Mouse (Mus musculus) spleen, adult 2 months (tissue): ENCODE data around the gene Nphp4. TPM values are rescaled to one million over a fixed set of nuclear protein-coding genes. Genes with fewer than 3 reads are reported as not detected.

Source experiments
- DNase-seq, 2 experiments: peaks; one replicate each; pipeline versions ENCODE4 v3.0.0 to v3.0.0-alpha.2; 2012 to 2021; ENCODE audit warnings: low spot score in 2 of 2, low read depth in 1 of 2
- H3K27ac ChIP-seq: fragments of 200-500 bp; 2 replicates; pipeline ENCODE4 v1.5.1; 2012; ENCODE audit warnings: low read length, inconsistent platforms; ENCODE audit not compliant: insufficient read depth
- H3K27me3 ChIP-seq: fragments of 200-500 bp; 2 replicates; pipeline ENCODE4 v1.6.1; 2012; ENCODE audit warnings: mild to moderate bottlenecking, moderate library complexity, low read length, inconsistent platforms; ENCODE audit not compliant: control insufficient read depth, insufficient read depth
- H3K36me3 ChIP-seq: fragments of 200-500 bp; 2 replicates; pipeline ENCODE4 v1.6.1; 2012; ENCODE audit warnings: mild to moderate bottlenecking, low read length, inconsistent platforms; ENCODE audit not compliant: control insufficient read depth, insufficient read depth
- H3K4me1 ChIP-seq: fragments of 200-500 bp; 2 replicates; pipeline ENCODE4 v1.6.1; 2011; ENCODE audit warnings: inconsistent platforms; ENCODE audit not compliant: control insufficient read depth, insufficient read depth, insufficient read length
- H3K4me3 ChIP-seq: fragments of 200-500 bp; 2 replicates; pipeline ENCODE4 v1.5.1; 2011; ENCODE audit warnings: mild to moderate bottlenecking, inconsistent platforms; ENCODE audit not compliant: insufficient read depth, insufficient read length; ENCODE audit errors: extremely low read depth
- CTCF ChIP-seq: fragments of 200-500 bp; IDR thresholded peaks from 2 replicates; pipeline ENCODE4 v1.5.1; 2011; ENCODE audit warnings: mild to moderate bottlenecking, inconsistent platforms; ENCODE audit not compliant: insufficient read depth, insufficient read length, insufficient replicate concordance; ENCODE audit errors: extremely low read depth
- POLR2A ChIP-seq: fragments of 200-500 bp; IDR thresholded peaks from 2 replicates; pipeline ENCODE4 v1.6.1; 2011; ENCODE audit warnings: low read depth, low read length, inconsistent platforms
- WGBS: fragments of 180-500 bp; shearing (Covaris S2); methylation state at CpG from one replicate; pipeline ENCODE4 v1.1.7; 2018; 5-methylcytosine and 5-hydroxymethylcytosine counted together
- polyA plus RNA-seq: library from polyadenylated mRNA; depleted of rRNA; stranded (reverse); fragments of >200 nt; gene quantifications from 2 replicates; pipeline ENCODE4 v1.2.3, GENCODE M21; 2012; rRNA removed

Nphp4 gene
- polyA plus RNA-seq, result 1.2 and 2.1 TPM in 2 replicates

DNA sequence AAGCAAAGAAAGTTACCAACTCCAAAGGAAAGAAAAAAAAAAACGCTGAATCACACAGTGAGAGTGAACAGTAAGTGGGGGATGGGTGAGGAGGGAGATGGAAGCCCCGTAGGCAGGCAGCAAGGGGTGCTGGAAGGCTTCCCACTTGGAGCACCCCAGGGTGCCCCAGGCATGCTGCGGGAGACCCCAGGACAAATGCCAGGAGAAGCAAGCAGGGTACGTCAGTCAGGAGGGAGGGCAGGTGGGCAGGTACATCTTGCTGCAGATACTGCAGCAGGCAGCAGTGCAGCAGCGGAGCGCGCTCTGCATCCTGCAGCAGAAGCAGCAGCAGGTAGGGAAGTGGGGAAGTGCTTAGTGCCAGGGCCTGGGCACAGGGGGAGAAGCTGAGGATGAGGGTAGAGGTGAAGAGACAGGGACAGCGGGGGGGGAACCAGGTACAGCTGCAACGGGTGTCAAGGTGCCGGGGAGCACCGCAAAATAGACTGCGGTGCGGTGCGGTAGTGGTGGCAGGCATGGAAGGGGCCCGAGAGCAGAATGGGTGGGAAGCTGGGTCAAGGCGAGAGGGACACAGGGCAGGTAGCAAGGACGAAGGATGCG lies at the start of gene Nphp4:
Gene Nphp4, plus strand, starts transcription at position 280 of the 597 bp plus-strand sequence.
- WGBS, result 6% methylated on average over 18 of the region's 18 CpGs
- H3K27ac ChIP-seq, result peak within 1 kb of the TSS; percentile 90
- peaks cover 11% of the 10 kb centered on the region; the same call in 1 of the 2 replicates for H3K4me1 ChIP-seq
- TF ChIP-seq CTCF, result no peak
- TF ChIP-seq POLR2A, result no peak
- DNase-seq, result peak in 1 of 2 experiments; percentile 8
- no peaks in the 10 kb centered on the region for H3K27me3 ChIP-seq
- no peaks in the 10 kb centered on the region for H3K36me3 ChIP-seq
- peak within 1 kb of the TSS; percentile 91 for H3K4me3 ChIP-seq

DNA sequence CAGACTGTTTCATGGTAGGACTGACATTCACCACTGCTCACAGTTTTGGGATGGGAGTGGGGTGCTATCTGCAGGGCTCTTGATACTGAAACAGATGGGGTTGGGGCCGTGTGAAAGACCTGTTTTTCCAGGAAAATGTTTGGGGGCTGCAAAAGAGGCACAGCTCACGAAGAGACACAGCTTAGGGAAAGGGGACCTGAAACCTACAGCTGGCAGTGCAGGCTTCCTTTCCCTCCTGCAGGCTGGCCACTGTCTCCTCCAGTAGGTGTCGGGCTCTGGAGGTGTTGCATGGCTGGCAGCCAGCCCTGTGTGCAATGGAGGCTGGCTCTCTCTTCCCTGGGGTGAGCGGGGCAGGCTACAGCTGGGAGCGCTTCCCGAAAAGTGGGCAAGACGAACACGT lies 48.2 kb upstream of the Nphp4 start:
- TF ChIP-seq CTCF (peak; percentile 13; the same call in 1 of the 2 replicates), POLR2A (no peak)
- Histone ChIP-seq H3K4me3 (no peak overlapping the region), H3K36me3 (peaks cover 7% of the 10 kb centered on the region), H3K27me3 (no peaks in the 10 kb centered on the region), H3K27ac (no peak overlapping the region), H3K4me1 (no peaks in the 10 kb centered on the region; the same call in 1 of the 2 replicates)
- WGBS, result 61% methylated on average over 8 of the region's 8 CpGs
- DNase-seq, result peak in 1 of 2 experiments; percentile 17

DNA sequence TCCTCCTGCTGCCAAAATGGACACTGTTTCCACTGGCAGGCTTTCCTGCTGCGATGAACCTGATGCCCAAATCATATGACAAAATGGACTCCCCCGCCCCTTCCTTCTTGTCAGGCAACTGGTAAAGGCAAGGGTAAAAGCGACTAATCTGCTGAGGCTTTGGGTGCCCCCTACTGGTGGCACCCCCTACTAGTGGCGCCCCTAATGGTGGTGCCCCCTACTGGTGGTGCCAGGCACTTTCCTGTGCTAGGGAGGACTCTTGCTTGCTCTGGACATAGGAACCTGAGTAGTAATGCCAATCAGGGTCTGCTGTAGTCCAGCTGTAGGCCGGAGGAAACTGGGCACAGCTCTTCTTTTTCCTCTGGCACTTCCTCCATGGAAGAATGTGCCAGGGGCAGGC lies 44.2 kb upstream of the Nphp4 start:
- DNase-seq, result no peak

DNA sequence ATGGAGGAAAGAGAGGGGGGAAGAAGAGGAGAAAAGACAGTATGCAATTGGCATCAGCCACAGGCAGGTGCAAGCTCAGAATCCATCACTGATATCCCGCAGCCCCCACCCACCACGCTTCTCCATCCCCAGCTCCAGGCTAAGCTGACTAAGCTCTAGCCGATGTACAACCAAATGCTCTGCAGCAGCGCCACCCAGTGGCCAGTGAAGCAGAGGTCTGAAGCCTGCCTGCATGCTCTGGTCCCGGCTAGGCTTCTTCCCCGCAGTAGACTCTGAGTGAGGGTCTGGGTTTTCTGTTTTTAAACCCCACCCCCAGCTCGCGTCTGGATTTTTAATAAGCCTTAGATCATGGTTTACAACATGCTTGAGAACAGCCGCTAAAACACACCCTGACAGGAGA lies 41.7 kb upstream of the Nphp4 start:
- no peaks in the 10 kb centered on the region for H3K4me1 ChIP-seq
- TF ChIP-seq CTCF (peak; percentile 80), POLR2A (no peak)
- no peak overlapping the region for H3K4me3 ChIP-seq
- H3K27ac ChIP-seq, result no peak overlapping the region
- no peaks in the 10 kb centered on the region for H3K27me3 ChIP-seq
- H3K36me3 ChIP-seq, result peaks cover 11% of the 10 kb centered on the region
- WGBS, result 63% methylated on average over 9 of the region's 9 CpGs
- DNase-seq, result peak in 1 of 2 experiments; percentile 59

More for the DNA sequence above, 44.2 kb upstream of the Nphp4 start:
- H3K36me3 ChIP-seq, result peaks cover 11% of the 10 kb centered on the region
- H3K27ac ChIP-seq, result no peak overlapping the region
- WGBS, result 86% methylated on average over 5 of the region's 5 CpGs
- no peaks in the 10 kb centered on the region; the same call in 1 of the 2 replicates for H3K4me1 ChIP-seq
- no peaks in the 10 kb centered on the region for H3K27me3 ChIP-seq
- TF ChIP-seq POLR2A (no peak), CTCF (peak; percentile 76; the same call in 1 of the 2 replicates)
- H3K4me3 ChIP-seq, result no peak overlapping the region

DNA sequence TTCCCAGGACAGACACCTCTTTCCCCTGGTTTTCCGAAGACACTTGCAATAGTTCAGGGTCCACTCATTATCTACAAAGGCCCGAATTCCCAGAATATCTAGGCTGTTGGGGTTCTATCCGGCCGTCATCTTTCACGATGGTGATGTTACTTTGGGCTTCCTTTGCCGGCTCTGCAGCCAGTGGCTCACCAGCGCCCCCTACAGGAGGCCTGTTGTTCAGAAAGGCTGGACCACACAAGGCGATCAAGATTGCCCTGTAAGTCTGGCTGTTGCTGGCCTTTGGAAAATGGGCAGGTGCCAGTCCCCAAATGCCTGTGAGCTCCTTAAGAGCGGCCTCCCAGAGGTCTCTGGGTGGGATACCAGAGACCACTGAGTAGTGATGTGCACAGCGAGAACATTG lies 41.3 kb upstream of the Nphp4 start:
- TF ChIP-seq POLR2A (no peak), CTCF (peak; percentile 87)
- Histone ChIP-seq H3K27me3 (no peaks in the 10 kb centered on the region), H3K27ac (no peak overlapping the region), H3K4me1 (no peaks in the 10 kb centered on the region), H3K36me3 (peaks cover 11% of the 10 kb centered on the region), H3K4me3 (no peak overlapping the region)
- 52% methylated on average over 10 of the region's 10 CpGs for WGBS
- DNase-seq, result peak in 1 of 2 experiments; percentile 55

DNA sequence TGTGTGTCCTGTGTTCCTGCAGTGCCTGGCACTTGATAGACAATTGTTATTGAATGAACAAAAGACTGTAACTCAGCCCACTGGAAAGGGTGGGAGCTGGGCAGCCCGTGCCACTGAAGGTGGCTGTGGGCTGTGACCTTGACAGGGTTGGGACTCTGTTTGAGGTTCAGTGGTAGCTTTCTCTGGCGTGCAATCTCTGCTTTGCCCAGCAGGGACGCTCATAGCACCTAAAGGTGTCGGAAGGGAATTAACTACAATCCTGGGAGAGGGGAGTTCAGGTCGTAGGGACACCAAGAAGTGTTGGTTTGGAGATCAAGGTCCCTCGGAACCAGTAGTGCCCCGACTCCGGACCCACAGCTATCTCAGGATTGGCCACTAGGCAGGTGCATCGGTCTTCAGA lies 35.6 kb upstream of the Nphp4 start:
- no peak for DNase-seq
- WGBS, result 89% methylated on average over 9 of the region's 9 CpGs
- TF ChIP-seq POLR2A (no peak), CTCF (no peak)
- Histone ChIP-seq H3K27ac (no peak overlapping the region), H3K4me1 (peaks cover 5% of the 10 kb centered on the region; the same call in 1 of the 2 replicates), H3K36me3 (peaks cover 3% of the 10 kb centered on the region), H3K4me3 (no peak overlapping the region), H3K27me3 (no peaks in the 10 kb centered on the region)

DNA sequence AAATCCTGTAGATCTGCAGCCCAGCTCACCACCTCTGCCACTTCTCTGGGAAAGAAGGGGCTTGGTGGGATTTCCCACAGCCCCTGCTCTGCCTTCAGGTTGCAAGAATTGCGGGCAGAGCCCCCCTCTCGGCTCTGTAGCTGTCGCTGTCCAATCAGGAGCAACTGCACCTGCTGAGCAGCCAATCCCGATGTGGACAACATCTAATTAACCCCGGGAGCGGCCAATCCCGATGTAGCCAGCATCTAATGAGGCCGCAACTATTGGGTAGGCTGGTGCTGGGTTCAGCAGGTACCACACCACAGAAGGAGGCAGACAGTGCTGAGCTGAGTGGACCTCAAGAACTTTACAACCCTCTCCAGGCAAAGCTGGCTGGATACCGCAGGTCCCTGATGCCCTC lies 35.0 kb upstream of the Nphp4 start:
- no peak overlapping the region for H3K4me3 ChIP-seq
- H3K27me3 ChIP-seq, result no peaks in the 10 kb centered on the region
- 83% methylated on average over 9 of the region's 9 CpGs for WGBS
- H3K4me1 ChIP-seq, result peaks cover 10% of the 10 kb centered on the region; the same call in 1 of the 2 replicates
- no peak for DNase-seq
- TF ChIP-seq POLR2A (no peak), CTCF (no peak)
- H3K36me3 ChIP-seq, result peaks cover 3% of the 10 kb centered on the region
- H3K27ac ChIP-seq, result no peak overlapping the region
